Mouse (Mus musculus): Measurements from ENCODE around the gene Cryzl1.
A peak's percentile ranks its signal among the peaks of the same experiment; 100 is the strongest.

The Cryzl1 gene

GRCm38 (mm10) chr16:91728123-91729065 lies at the start of gene Cryzl1:
Gene Cryzl1 (minus strand): TSS chr16:91728975.
- DNase-seq, result peak; percentile 88

GRCm38 (mm10) chr16:91772586-91772985 lies 43.8 kb upstream of the Cryzl1 start:
- no peak for DNase-seq

DNA sequence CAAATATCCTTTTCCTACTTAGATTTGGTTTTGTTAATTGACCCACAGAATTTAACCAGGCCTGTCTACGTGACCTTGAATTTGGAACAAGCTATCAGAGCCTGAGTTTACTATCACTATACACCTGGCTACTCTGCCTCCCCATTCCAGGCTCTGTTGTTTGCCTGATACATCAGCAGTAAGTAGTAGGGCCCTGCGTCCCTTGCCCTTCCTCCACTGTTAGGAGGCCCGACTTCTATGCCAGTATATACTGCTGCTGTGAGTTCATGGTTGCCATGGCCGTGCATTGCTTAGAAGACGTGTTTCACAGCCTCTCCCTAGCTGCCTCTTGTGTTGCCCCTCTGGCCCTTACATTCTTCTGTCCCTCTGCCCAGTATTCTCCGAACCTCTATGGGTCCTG lies 42.6 kb upstream of the Cryzl1 start:
- DNase-seq, result no peak

GRCm38 (mm10) chr16:91770662-91771061 lies 41.9 kb upstream of the Cryzl1 start:
- DNase-seq, result no peak

GRCm38 (mm10) chr16:91769911-91770310 lies 41.1 kb upstream of the Cryzl1 start:
- DNase-seq, result no peak

- no peak for DNase-seq
Observed at GRCm38 (mm10) chr16:91768586-91768985, 39.8 kb upstream of the Cryzl1 start.

DNA sequence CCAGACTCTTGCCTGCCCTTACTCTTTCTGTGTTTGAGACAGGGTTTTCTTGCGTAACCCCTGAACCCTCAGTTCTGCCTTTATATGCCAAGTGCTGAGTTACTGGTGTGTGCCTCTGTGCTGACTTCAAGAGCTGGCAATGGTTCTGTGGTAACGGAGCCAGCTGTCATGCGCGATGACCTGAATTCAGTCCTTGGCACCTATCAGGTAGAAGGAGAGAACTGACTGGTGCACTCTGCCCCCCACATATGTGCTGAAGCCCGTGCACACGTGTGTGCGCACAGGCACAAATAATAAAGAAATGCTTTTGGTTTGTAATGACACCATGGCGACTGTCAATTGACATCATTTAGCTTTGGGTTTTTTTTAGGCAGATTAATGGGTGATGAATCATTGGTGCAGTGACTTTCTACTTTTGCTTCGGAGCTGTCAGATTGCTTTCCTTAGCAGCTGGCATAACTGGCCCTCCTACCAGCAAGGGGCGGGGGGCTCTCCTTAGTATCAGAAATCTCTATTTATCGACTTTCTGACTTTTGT lies 38.5 kb upstream of the Cryzl1 start:
- no peak for DNase-seq

DNA sequence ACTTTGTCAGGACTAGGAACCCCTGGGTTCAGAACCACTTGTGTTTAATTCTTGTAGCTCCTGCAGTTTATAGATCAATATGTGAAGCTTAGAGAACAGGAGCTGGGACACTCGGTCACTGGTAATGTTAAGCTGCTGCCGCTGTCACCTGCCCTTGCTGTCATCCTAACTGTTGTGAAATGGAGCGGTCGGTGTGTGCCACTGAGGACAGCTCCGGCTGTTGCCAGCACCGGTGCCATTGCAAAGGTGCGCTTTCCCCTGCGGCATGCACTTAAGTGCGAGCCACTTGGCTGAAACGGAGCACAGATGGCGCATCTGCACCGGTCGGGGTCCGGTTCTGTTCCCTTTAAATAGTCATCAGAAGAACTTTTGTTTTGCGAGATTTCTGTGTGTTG lies 37.0 kb upstream of the Cryzl1 start:
- DNase-seq, result no peak

- DNase-seq, result no peak
Observed at GRCm38 (mm10) chr16:91765121-91765815, 36.5 kb upstream of the Cryzl1 start.

DNA sequence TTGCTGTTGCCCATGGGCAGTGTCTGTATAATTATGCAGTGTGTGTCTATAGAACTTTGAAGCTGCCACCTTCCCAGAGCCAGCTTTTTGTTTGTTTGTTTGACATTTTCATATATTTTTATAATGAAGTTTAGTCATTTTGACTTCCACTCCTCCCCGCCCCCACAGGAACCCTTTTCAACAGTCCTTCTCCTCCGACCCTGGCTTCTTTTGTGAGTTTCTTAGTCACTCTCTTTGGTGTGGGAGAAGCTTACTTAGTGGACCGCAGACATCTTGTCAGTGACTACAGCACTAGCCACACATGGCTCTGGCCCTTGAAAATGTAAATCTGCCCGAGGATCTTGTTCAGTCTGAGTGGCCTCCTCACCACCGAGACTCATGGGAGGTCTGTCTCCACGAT lies 35.6 kb upstream of the Cryzl1 start:
- DNase-seq, result no peak

DNA sequence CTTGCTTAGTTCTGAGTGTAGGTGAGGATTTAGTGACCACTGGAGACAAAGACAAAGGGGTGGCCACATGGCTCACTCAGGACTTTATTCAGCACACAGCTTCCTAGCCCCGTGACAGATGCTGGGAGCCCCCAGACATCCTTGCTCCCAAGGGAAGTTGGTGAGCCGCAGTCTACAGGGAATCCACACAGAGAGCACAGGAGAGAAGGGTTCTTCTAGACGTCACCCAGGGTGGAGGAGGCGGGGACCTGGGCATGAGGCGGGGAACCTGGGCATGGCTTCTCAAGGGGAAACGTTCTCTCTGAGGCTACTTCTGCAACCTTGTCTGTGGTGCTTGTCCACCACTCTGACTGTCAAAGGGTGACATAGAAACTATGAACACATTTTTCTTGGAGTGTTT lies 35.2 kb upstream of the Cryzl1 start:
- no peak for DNase-seq

GRCm38 (mm10) chr16:91762476-91762875 lies 33.7 kb upstream of the Cryzl1 start:
- DNase-seq, result no peak

- DNase-seq, result no peak
Observed at GRCm38 (mm10) chr16:91761761-91762160, 33.0 kb upstream of the Cryzl1 start.

DNA sequence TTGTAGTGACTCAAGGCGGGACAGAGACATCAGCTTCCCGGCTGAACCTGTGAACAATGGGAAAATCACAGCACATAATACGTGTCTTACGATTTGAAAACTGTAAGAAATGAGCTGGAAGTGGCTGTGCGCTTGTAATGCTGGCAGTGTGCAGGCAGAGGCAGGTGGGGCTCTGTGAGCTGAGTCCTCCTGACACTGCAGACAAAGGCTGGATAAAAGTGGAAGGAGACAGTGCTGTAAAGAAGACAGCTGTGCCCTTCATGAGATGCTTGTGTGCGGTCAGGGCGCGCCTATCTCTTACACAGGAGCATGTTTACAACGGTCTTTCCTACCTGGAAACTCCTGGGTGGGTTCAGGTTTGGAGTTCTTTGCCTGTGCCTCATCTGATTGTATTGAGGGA lies 32.4 kb upstream of the Cryzl1 start:
- DNase-seq, result no peak

DNA sequence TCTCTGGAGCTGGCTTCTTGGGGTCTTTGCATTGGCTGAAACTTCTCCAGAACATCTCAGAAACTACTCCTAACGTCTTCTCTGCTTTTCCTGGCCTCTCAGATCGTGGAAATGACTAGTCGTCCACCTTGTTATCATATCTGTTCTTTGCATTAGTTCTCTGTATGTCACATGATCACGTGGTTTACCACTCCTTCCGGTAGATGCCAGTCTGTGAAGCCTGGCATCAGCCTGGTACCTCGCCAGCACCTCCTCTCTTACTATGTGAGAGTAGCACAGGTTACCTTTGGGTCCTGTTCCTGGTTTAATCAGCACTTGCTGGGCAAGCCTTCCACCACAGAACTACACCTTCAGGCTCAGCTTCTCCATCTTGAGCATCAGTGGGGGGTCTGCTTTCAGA lies 26.2 kb upstream of the Cryzl1 start:
- DNase-seq, result no peak

DNA sequence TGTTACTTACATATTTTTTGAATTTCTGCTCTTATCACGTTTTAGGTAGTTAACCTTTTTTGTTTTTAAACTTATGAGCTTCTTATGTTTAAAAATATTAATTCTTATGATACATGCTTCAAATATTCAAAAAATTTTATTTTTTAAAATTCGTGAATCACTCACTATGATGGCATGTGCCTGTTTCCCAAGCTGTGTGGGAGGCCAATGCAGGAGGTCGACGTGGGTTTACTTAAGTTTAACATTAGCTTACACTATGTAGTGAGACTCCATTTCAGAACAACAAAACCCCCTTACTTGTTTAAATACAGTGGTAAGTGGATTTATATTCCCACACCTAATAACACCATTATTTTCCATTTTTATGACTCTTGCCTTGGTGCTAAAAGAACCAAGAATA lies 24.8 kb upstream of the Cryzl1 start:
- DNase-seq, result no peak

DNA sequence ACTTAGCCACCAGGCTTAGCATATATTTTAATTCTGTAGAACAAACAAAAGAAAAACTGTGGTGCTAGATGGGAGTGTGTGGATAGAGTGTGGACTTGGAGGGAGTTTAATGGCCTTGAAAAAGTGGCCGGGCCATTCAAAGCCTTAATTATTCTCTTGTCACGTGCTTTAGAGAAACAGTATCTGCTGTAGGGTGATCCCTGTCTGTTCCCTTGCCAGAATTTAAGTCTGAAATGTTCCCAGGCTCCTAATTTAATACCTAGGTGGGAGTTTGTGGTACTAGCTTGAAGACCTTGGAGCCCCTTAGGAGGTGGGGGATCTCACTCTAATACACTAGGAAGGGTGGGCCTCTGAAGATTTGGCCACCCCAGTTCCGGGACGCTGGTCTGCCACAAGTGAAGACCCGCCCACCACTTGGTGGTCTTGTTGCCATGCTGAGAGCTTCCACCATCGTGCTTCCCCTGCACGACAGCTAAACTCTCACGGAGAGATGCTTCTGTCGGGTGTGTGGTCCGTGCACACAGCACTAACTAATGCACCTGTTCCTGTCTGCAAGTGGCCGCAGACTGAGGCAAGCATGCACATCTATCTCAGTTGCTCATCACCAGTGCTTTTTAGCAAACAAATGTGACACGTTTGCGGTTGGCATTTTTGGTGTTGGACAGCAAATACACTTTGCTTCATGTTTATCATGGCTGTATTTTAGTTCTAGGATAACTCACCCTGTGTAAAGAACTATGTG lies 23.0 kb upstream of the Cryzl1 start:
- no peak for DNase-seq

DNA sequence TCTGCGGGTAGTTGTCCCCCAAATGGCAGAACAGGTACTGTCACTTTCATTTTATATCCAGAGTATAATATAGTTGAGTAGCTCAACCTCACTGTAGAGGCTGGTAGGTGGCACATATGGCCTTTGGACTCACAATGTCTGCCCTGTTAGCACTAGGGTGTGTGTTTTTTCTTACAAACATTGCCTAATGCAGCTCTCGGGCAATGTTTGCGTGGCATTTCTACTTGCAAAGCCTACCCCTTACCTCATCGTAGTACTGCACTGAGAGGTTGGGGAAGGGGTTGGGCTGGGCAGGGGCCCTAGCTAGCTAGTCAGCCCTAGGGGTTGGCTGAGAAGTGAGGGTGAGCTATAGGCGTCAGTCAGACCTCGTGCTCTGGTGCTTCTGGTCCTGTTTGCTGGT lies 18.8 kb upstream of the Cryzl1 start:
- no peak for DNase-seq

- DNase-seq, result no peak
Observed at GRCm38 (mm10) chr16:91746101-91746950, 17.6 kb upstream of the Cryzl1 start.

- no peak for DNase-seq
Observed at GRCm38 (mm10) chr16:91743055-91743454, 14.3 kb upstream of the Cryzl1 start.

GRCm38 (mm10) chr16:91740918-91741255 lies 12.1 kb upstream of the Cryzl1 start:
- DNase-seq, result no peak

DNA sequence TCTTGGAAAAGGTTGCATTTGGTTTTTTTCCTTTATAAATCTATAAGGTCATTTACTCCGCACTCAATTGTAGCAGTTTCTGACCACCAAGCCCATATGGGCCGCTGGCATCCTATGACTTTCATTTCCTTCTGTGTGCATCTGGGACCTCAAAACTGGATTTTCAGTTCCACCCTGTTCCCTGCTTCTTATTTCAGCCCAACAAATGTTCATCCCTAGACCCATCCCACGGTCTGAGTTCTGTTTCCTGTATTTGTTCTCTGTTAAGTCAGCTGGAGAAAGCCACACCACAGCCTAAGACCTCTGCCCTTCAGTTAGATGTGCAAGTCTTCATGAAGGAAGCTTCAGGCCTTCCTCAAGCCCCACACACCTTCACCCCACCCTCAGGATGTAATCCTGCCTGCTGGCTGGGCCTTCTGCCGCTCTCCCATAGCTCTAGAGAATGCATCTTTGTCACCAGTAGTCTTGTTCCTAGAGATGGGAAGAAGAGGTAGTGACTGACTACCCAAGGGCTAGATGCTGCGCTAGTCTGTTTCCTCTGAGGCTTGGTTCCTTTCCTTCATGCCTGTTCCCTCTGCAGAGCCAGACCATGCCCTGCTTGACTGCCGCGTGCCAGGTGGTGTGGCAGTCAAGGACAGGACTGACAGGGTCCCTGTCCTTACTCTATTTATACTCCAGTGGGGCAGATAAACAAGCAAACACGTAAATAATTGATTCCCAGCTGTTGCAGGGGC lies 11.6 kb upstream of the Cryzl1 start:
- DNase-seq, result no peak
